Mouse (Mus musculus) spleen, adult 2 months (tissue): ENCODE data around the gene Stk33.

Experiments
- CTCF ChIP-seq: fragments of 200-500 bp; IDR thresholded peaks from 2 replicates; pipeline ENCODE4 v1.5.1; 2011; ENCODE audit warnings: mild to moderate bottlenecking, inconsistent platforms; ENCODE audit not compliant: insufficient read depth, insufficient read length, insufficient replicate concordance; ENCODE audit errors: extremely low read depth
- POLR2A ChIP-seq: fragments of 200-500 bp; IDR thresholded peaks from 2 replicates; pipeline ENCODE4 v1.6.1; 2011; ENCODE audit warnings: low read depth, low read length, inconsistent platforms

- no peak for TF ChIP-seq POLR2A
- no peak for TF ChIP-seq CTCF
These were observed 45.3 kb upstream of the Stk33 start for GRCm38 (mm10) chr7:109484221-109484620.
